Mouse (Mus musculus) layer of hippocampus, adult 9-10 months (tissue): Measurements from ENCODE around the gene Olfr398.

Experiments
- DNase-seq: peaks from one replicate; pipeline ENCODE4 v3.0.0; 2022; ENCODE audit warnings: low spot score

The Olfr398 gene

DNA sequence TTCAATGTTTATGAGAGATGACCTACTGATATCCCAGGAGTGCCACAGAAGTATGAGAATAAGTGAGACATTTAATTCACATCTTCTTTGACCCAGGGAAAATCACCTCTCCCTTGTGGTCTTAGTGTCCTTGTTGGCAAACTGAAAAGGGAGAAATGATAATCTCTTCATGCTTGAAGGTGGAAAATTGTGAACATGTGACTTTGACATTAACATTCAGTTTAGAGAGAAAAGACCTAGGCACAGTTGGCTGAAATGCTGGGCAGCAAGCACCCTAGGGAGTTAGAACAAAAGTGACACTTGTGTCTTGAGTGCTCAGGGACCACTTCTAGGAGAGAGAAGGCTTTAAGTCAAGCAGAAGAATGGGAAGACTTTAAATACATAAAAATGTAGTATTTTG lies at the start of gene Olfr398:
Olfr398 (minus strand) TSS at position 101 of the 400 bp plus-strand sequence.
- no peak for DNase-seq

DNA sequence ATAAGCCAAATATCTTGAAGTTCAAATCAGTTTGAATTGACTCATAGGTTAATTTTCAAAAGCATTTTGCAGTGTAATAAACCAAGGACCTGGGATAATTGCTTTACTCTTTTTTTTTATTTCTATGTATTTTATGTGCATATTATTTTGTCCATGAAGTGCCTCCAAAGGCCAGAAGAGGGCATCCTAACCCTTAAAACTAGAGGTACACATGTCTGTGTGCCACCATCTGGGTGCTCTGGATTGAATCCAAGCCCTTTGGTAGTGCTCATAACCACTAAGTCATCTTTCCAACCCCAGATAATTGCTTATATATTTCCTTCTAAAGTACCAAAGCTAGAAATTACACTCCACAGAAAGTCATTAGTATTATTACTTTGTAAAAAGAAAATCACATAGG lies 2.9 kb upstream of the Olfr398 start:
- DNase-seq: no peak

DNA sequence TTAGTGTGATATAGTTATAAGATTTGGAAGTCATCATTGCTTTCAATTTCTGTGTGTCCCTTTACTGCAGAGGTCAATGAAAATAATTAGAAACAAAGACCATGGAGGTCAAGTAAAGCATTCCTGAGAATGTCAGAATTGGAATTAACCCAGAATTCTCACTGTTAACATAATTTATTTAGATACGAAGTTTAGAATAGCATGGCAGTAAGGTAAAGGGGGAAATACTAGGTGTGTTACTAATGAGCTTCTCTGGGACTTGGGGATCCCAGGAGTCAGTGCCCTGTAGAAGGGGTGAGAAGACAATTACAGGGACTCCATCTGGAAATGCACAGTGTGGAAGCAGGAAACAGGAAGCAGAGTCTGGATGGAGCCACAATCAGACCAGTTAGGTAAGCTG lies 29.7 kb downstream of the Olfr398 start, which contains the start of gene Olfr397:
Olfr397 (plus strand) TSS at position 301 of the 400 bp plus-strand sequence.
- no peak for DNase-seq

DNA sequence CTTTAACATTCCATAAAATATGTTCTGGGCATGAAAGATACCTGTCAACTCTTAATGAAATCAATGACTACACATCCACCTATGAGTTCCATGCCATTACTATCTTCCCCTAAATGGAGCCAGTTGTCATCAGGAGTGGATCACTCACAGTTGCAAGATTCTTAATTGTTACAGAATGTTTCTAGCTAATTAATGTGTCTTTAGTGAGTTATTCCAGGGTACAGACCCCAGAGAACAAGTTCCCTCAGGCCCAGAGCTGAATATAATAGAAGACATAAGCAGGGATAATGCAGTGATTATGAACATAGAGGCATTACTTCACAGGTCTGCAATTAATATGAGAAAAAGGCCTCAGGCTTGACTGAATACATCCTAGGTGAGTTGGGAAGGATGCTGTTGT lies 53.8 kb downstream of the Olfr398 start, which contains the start of gene Olfr23:
Olfr23 (plus strand) TSS at position 301 of the 400 bp plus-strand sequence.
- DNase-seq: no peak
